Mouse (Mus musculus): ENCODE measurements around the gene Pus3. TPM values are rescaled to one million over a fixed set of nuclear protein-coding genes. Genes with fewer than 3 reads are reported as not detected.

Pus3 gene
- polyA plus RNA-seq (2016; fragmentation: Nextera tagmentation; extraction: Ambion mirVana) = 12.3 and 14.0 TPM in 2 replicates

GRCm38 (mm10) chr9:35558257-35559008 lies at the start of gene Pus3, which contains the start of gene Ddx25:
Gene Pus3 (plus strand): TSS chr9:35558595.
Gene Ddx25 (minus strand): TSS chr9:35558528.
- H3K4me2 ChIP-seq = peak within 1 kb of the TSS; percentile 100
- peaks cover 20% of the 10 kb centered on the region for H3K4me1 ChIP-seq (replicated peaks)
- H3K4me3 ChIP-seq = peak within 1 kb of the TSS; percentile 81
- H3K9me3 ChIP-seq (replicated peaks) = no peaks in the 10 kb centered on the region
- 0 out of 2 replicates have a peak within 1 kb of the TSS, but pooled peaks have one; percentile 46 for H3K27ac ChIP-seq (ENCODE audit: poor library complexity, severe bottlenecking)
- H3K9ac ChIP-seq = peak within 1 kb of the TSS; percentile 78
- under 1% methylated on average over 59 of the region's 59 CpGs for WGBS
- ATAC-seq (ENCODE audit: insufficient number of reproducible peaks, low FRiP score) = peak; percentile 74
- H3K36me3 ChIP-seq = peaks cover 11% of the 10 kb centered on the region
- 0 out of 2 replicates have a peak, but pooled peaks cover 6% of the 10 kb centered on the region for H3K27me3 ChIP-seq (replicated peaks)

DNA sequence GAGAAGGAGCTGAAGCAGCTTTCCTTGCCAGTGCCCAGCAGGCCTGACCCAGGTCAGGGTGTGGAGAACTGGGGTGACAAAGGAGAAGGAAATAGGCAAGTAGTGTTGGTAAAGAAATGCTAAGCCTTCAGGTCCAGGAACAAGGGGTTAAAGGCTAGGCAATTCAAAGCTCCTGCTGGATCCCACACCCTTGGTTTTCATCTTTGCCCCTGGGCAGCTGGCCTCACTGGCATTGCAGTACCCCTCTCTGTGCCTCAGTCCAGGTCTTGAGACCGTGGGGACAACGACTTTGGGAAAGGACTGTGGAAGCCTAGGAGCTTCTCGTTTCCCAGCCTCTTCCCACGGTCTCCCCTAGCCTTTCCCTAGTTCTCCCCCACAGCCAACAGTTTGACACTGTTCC lies 44.5 kb upstream of the Pus3 start:
- Histone ChIP-seq H3K27ac (ENCODE audit: poor library complexity, severe bottlenecking) (no peak overlapping the region), H3K36me3 (no peaks in the 10 kb centered on the region), H3K9ac (no peak overlapping the region), H3K9me3 (replicated peaks) (no peaks in the 10 kb centered on the region), H3K27me3 (replicated peaks) (0 out of 2 replicates have a peak, but pooled peaks cover 7% of the 10 kb centered on the region), H3K4me1 (replicated peaks) (peaks cover 4% of the 10 kb centered on the region), H3K4me2 (no peak overlapping the region), H3K4me3 (no peak overlapping the region)
- WGBS = 80% methylated on average over 4 of the region's 4 CpGs
- ATAC-seq (ENCODE audit: insufficient number of reproducible peaks, low FRiP score) = no peak

- H3K27ac ChIP-seq (ENCODE audit: poor library complexity, severe bottlenecking) = no peak overlapping the region
- no peaks in the 10 kb centered on the region for H3K36me3 ChIP-seq
- WGBS = 80% methylated on average over 5 of the region's 5 CpGs
- H3K4me3 ChIP-seq = no peak overlapping the region
- 0 out of 2 replicates have a peak, but pooled peaks cover 7% of the 10 kb centered on the region for H3K27me3 ChIP-seq (replicated peaks)
- no peaks in the 10 kb centered on the region for H3K9me3 ChIP-seq (replicated peaks)
- no peak overlapping the region for H3K9ac ChIP-seq
- ATAC-seq (ENCODE audit: insufficient number of reproducible peaks, low FRiP score) = no peak
- no peaks in the 10 kb centered on the region for H3K4me1 ChIP-seq (replicated peaks)
- H3K4me2 ChIP-seq = no peak overlapping the region
These were observed 42.2 kb upstream of the Pus3 start for GRCm38 (mm10) chr9:35516182-35516581.

DNA sequence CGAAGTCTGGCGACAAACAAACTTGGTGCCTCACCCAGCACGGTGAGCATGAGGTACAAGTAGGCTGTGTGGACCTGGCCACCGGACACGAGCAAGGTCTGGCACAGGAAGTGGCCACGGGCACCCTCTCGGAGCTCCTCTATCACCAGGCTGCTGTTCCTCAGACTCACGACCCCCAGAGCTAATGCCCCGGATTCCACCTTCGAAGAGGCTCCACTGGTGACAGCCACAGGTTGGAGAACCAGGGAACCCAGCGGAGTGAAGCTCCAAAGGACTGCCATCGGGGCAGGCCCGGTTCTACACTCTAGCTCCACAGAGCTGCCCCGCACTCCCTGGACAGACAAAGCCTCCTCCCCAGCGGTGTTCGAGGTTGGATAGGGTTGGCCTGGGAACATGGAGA lies 41.7 kb upstream of the Pus3 start:
- H3K4me2 ChIP-seq = no peak overlapping the region
- 88% methylated on average over 16 of the region's 16 CpGs for WGBS
- H3K27me3 ChIP-seq (replicated peaks) = 0 out of 2 replicates have a peak, but pooled peaks cover 7% of the 10 kb centered on the region
- ATAC-seq (ENCODE audit: insufficient number of reproducible peaks, low FRiP score) = no peak
- H3K36me3 ChIP-seq = no peaks in the 10 kb centered on the region
- H3K9ac ChIP-seq = no peak overlapping the region
- H3K4me3 ChIP-seq = no peak overlapping the region
- H3K27ac ChIP-seq (ENCODE audit: poor library complexity, severe bottlenecking) = no peak overlapping the region
- no peaks in the 10 kb centered on the region for H3K9me3 ChIP-seq (replicated peaks)
- H3K4me1 ChIP-seq (replicated peaks) = no peaks in the 10 kb centered on the region

DNA sequence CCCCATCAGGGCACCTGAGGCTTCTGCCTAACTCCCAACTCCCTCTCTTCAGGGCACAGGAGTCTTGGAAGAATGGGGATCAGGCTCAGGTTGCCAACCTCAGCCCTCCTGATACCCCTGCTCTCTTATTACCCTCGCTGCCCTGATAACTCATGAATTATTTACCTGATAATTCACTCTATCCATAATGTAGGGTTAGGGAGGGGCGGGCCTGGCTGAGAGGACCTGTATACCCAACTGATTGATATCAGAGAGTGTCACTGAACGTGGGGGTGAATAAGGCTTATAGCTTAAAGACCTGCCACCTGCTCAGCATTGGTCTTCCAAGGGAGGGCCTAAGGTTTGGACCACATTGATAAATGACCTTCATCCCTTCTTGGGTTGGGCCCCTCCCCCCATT lies 40.2 kb upstream of the Pus3 start, which contains the start of gene Gm1113:
Gene Gm1113, minus strand, starts transcription at position 101 of the 400 bp plus-strand sequence.
- no peak within 1 kb of the TSS for H3K9ac ChIP-seq
- H3K9me3 ChIP-seq (replicated peaks) = no peaks in the 10 kb centered on the region
- H3K4me1 ChIP-seq (replicated peaks) = no peaks in the 10 kb centered on the region
- H3K4me2 ChIP-seq = no peak within 1 kb of the TSS
- 70% methylated on average over 3 of the region's 3 CpGs for WGBS
- ATAC-seq (ENCODE audit: insufficient number of reproducible peaks, low FRiP score) = no peak
- 0 out of 2 replicates have a peak, but pooled peaks cover 3% of the 10 kb centered on the region for H3K27me3 ChIP-seq (replicated peaks)
- H3K36me3 ChIP-seq = no peaks in the 10 kb centered on the region
- H3K4me3 ChIP-seq = no peak within 1 kb of the TSS
- H3K27ac ChIP-seq (ENCODE audit: poor library complexity, severe bottlenecking) = no peak within 1 kb of the TSS

DNA sequence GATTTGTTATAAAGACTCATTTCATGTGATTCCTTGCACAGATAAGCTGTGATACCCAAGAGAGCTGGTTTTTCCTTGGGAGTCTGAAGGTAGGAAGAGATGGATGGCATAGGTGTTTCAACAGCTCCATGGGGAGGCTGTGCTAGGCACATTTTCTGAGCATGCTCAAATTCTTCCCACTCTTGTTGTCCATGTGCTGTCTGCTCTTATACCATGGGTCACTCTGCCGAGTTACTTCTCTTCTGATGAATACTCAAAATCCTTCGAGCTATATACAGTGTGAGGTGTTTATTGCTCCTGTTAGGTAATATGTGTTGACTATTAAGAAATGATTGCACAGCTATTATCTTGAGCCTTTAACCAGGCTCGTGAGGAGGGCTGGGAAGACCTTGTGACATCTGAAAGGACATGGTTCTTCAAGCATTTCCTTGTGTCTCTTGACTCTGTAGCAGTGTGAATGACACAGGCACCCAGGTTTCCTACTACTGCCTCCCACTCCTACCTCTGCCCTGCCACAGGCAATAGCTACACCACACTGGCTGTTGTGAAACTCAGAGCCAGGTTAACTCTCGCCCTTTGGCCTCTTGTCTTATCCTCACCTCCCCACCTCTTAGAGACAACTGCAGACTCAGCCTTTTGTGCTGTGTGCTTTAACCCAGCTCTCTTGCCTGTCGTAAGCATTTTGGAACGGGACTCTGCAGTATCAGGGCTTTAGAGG lies 37.6 kb upstream of the Pus3 start:
- no peak overlapping the region for H3K4me3 ChIP-seq
- no peak for ATAC-seq (ENCODE audit: insufficient number of reproducible peaks, low FRiP score)
- no peak overlapping the region for H3K27ac ChIP-seq (ENCODE audit: poor library complexity, severe bottlenecking)
- WGBS = 72% methylated on average over 6 of the region's 6 CpGs
- no peak overlapping the region for H3K9ac ChIP-seq
- H3K4me2 ChIP-seq = no peak overlapping the region
- H3K9me3 ChIP-seq (replicated peaks) = no peaks in the 10 kb centered on the region
- peaks cover 8% of the 10 kb centered on the region; the same call in 1 of the 2 replicates for H3K4me1 ChIP-seq (replicated peaks)
- H3K36me3 ChIP-seq = no peaks in the 10 kb centered on the region
- H3K27me3 ChIP-seq (replicated peaks) = 0 out of 2 replicates have a peak, but pooled peaks cover 3% of the 10 kb centered on the region

DNA sequence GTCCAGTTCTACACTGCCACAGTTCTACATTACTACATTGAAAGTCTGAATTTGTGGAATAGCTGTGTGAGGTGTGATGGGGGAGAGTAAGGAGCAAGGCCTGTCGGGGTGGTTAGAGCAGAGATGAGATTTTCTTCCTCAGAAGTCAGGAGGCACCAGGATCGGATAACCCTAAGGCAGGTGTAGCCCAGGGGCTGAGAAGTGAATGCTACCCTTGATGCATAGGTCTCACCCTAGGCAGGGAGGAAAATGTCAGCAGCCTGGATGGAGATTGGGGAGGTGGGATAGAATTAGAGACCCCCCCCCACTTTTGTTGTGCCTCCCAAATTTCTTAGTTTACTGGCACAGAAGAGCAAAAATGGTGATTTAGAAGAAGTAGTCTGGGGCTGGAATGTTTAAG lies 36.2 kb upstream of the Pus3 start:
- H3K4me3 ChIP-seq = no peak overlapping the region
- no peak for ATAC-seq (ENCODE audit: insufficient number of reproducible peaks, low FRiP score)
- H3K9ac ChIP-seq = no peak overlapping the region
- H3K4me1 ChIP-seq (replicated peaks) = peaks cover 8% of the 10 kb centered on the region; the same call in 1 of the 2 replicates
- H3K9me3 ChIP-seq (replicated peaks) = no peaks in the 10 kb centered on the region
- 0 out of 2 replicates have a peak, but pooled peaks cover 3% of the 10 kb centered on the region for H3K27me3 ChIP-seq (replicated peaks)
- no peak overlapping the region for H3K27ac ChIP-seq (ENCODE audit: poor library complexity, severe bottlenecking)
- WGBS = 70% methylated on average over 2 of the region's 2 CpGs
- no peaks in the 10 kb centered on the region for H3K36me3 ChIP-seq
- H3K4me2 ChIP-seq = no peak overlapping the region

DNA sequence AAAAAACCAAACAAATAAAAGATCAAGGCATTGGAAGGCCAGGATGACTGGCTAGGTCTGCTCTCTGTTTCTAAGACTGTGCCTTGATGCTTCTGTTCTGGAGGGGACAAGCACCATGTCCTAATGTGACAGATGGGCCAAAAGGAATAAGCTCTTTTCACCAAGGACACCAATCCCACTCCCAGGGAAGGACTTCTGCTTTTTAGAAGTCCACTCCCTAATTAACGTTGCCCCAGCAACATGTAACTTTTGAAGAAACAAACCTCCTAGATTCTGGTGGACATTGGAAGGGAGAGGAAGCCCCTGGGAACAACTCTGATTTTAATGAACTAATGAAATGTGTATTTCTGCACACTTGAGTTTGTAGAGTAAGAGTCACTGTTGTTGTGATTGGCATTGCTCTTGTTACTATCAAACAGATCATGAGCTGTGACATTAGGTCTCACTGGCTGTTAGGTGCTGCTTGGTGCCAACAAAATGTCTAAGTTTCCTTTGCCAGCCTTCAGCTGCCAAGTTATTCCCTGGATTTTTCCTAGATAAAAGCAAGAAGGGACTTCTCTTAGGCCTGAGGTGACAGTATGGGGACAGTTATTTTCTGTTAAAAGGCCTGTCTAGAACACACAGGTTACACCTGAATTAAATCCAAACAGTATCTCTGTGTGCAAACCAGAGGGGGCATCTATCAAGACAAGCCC lies 35.4 kb upstream of the Pus3 start:
- H3K27ac ChIP-seq (ENCODE audit: poor library complexity, severe bottlenecking) = 0 out of 2 replicates have a peak overlapping the region, but pooled peaks have one; percentile 18
- H3K4me1 ChIP-seq (replicated peaks) = peaks cover 8% of the 10 kb centered on the region; the same call in 1 of the 2 replicates
- 0 out of 2 replicates have a peak, but pooled peaks cover 3% of the 10 kb centered on the region for H3K27me3 ChIP-seq (replicated peaks)
- no peaks in the 10 kb centered on the region for H3K36me3 ChIP-seq
- H3K4me2 ChIP-seq = no peak overlapping the region
- H3K4me3 ChIP-seq = no peak overlapping the region
- WGBS = 63% methylated on average over 1 of the region's 1 CpGs
- no peak for ATAC-seq (ENCODE audit: insufficient number of reproducible peaks, low FRiP score)
- H3K9me3 ChIP-seq (replicated peaks) = no peaks in the 10 kb centered on the region
- no peak overlapping the region for H3K9ac ChIP-seq

DNA sequence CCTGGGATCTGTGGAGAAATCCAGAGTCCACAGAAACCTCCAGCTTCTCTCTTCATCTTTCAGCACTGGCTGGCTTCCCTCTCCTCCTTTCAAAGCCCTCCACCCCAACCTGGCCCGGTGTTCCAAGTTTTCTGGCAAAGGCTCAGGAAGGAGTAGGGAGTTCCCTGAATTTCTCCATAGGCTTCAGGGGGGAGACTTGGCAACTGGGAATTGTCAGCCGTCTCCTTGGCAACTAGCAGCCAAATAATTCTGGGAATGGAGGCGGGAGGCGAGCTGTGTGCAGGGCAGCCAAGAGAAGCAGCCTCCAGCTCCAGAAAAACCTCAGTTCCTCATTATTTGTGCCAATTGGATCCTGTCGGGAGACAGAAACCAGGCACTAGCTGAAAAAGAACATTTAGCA lies 34.9 kb upstream of the Pus3 start:
- Histone ChIP-seq H3K9me3 (replicated peaks) (no peaks in the 10 kb centered on the region), H3K27me3 (replicated peaks) (0 out of 2 replicates have a peak, but pooled peaks cover 3% of the 10 kb centered on the region), H3K4me3 (no peak overlapping the region), H3K36me3 (no peaks in the 10 kb centered on the region), H3K4me1 (replicated peaks) (peaks cover 8% of the 10 kb centered on the region; the same call in 1 of the 2 replicates), H3K9ac (no peak overlapping the region), H3K4me2 (no peak overlapping the region), H3K27ac (ENCODE audit: poor library complexity, severe bottlenecking) (0 out of 2 replicates have a peak overlapping the region, but pooled peaks have one; percentile 18)
- peak; percentile 36 for ATAC-seq (ENCODE audit: insufficient number of reproducible peaks, low FRiP score)
- WGBS = 41% methylated on average over 5 of the region's 5 CpGs

DNA sequence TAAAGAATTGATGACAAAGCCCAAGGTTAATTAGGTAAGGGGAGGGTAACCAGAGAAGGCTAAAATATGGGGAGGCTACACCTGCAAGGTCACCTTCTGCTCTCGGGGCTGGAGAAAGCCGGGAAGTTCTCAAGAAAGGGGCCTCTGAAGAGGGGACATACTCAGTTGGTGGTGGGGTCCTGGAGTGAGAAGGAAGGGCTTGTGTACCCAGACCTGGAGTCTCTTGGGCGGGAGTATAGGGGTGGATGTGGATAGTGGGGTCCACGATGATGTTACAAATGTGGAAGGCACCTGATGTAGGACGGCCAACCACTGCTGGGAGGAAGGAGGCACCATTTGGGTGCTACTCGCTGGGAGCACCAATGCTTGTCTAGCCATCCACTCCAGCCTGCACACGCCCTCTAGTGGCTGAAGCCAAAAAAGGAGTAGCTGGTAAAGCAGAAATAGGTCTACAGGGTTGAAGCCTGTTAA lies 34.4 kb upstream of the Pus3 start:
- H3K4me3 ChIP-seq = no peak overlapping the region
- no peak overlapping the region for H3K9ac ChIP-seq
- H3K4me2 ChIP-seq = no peak overlapping the region
- no peaks in the 10 kb centered on the region for H3K36me3 ChIP-seq
- peak; percentile 53 for ATAC-seq (ENCODE audit: insufficient number of reproducible peaks, low FRiP score)
- H3K27me3 ChIP-seq (replicated peaks) = 0 out of 2 replicates have a peak, but pooled peaks cover 3% of the 10 kb centered on the region
- H3K27ac ChIP-seq (ENCODE audit: poor library complexity, severe bottlenecking) = 0 out of 2 replicates have a peak overlapping the region, but pooled peaks have one; percentile 8
- no peaks in the 10 kb centered on the region for H3K9me3 ChIP-seq (replicated peaks)
- H3K4me1 ChIP-seq (replicated peaks) = peaks cover 8% of the 10 kb centered on the region; the same call in 1 of the 2 replicates
- 26% methylated on average over 7 of the region's 7 CpGs for WGBS
